Mouse (Mus musculus) E14TG2a.4 (cell line): ENCODE results near the gene Atf4.
A peak's percentile ranks its signal among the peaks of the same experiment; 100 is the strongest.

Source experiments
- H3K27me3 ChIP-seq: 2 replicates; pipeline ENCODE4 v1.6.1; 2014; ENCODE audit warnings: low read length, control low read depth; ENCODE audit not compliant: insufficient read depth
- H3K36me3 ChIP-seq: 2 replicates; pipeline ENCODE4 v1.6.1; 2014; ENCODE audit warnings: low read length, control low read depth; ENCODE audit not compliant: insufficient read depth
- H3K4me1 ChIP-seq: replicated peaks from 2 replicates; pipeline ENCODE4 v1.6.1; 2014; ENCODE audit warnings: low read depth, low read length, control low read depth
- H3K4me3 ChIP-seq: replicated peaks from 2 replicates; pipeline ENCODE4 v1.5.1; 2014; ENCODE audit warnings: mild to moderate bottlenecking, low read length
- H3K9me3 ChIP-seq: 2 replicates; pipeline ENCODE4 v1.6.1; 2014; ENCODE audit warnings: low read length, control low read depth
- CTCF ChIP-seq: conservative IDR thresholded peaks from 2 replicates; pipeline ENCODE4 v1.5.1; 2014; ENCODE audit warnings: low read length
- NANOG ChIP-seq: IDR thresholded peaks from 2 replicates; pipeline ENCODE4 v1.6.1; 2014; ENCODE audit warnings: borderline replicate concordance, low read length, mixed read lengths
- POU5F1 ChIP-seq: IDR thresholded peaks from 2 replicates; pipeline ENCODE4 v1.6.1; 2014; ENCODE audit warnings: low read length, borderline replicate concordance

Atf4 gene

DNA sequence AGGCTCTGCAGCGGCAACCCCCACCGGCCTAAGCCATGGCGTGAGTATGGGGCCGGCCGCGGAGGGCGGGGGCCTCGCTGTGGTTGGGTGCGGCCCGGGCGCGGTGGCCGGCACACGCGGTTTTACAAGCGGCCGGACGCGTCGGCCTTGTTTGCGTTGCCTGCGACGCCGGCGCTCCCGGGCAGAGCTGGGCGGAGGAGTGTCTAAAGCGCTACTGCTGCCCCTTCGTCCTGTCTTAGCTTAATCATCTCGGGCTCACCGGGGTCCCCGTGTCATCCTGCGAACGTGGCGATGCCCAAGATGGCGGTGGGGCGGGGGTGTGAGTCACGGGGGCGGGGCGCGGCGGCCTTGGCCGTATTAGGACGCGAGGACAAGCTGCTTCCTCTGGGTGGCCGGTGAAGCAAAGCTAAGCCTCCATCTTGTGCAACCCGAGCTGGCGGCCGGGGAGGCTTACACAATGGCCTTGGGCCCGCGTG is 700 bp downstream of the Atf4 start:
- TF ChIP-seq NANOG (no peak), CTCF (no peak), POU5F1 (no peak)
- Histone ChIP-seq H3K36me3 (peaks cover 76% of the 10 kb centered on the region), H3K27me3 (no peaks in the 10 kb centered on the region), H3K4me3 (peak overlapping the region; percentile 93), H3K9me3 (no peaks in the 10 kb centered on the region), H3K4me1 (peaks cover 61% of the 10 kb centered on the region)

DNA sequence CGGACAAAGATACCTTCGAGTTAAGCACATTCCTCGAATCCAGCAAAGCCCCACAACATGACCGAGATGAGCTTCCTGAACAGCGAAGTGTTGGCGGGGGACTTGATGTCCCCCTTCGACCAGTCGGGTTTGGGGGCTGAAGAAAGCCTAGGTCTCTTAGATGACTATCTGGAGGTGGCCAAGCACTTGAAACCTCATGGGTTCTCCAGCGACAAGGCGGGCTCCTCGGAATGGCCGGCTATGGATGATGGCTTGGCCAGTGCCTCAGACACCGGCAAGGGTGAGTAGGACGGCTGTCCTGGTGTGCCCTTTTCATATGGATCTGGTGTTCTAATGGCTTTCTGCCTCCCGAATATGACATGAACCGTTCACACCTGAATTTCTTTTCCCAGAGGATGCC is 1.3 kb downstream of the Atf4 start:
- Histone ChIP-seq H3K27me3 (no peaks in the 10 kb centered on the region), H3K9me3 (no peaks in the 10 kb centered on the region), H3K4me1 (peaks cover 62% of the 10 kb centered on the region), H3K36me3 (peaks cover 76% of the 10 kb centered on the region), H3K4me3 (peak overlapping the region; percentile 93)
- TF ChIP-seq CTCF = no peak
- no peak for TF ChIP-seq POU5F1
- TF ChIP-seq NANOG = no peak

DNA sequence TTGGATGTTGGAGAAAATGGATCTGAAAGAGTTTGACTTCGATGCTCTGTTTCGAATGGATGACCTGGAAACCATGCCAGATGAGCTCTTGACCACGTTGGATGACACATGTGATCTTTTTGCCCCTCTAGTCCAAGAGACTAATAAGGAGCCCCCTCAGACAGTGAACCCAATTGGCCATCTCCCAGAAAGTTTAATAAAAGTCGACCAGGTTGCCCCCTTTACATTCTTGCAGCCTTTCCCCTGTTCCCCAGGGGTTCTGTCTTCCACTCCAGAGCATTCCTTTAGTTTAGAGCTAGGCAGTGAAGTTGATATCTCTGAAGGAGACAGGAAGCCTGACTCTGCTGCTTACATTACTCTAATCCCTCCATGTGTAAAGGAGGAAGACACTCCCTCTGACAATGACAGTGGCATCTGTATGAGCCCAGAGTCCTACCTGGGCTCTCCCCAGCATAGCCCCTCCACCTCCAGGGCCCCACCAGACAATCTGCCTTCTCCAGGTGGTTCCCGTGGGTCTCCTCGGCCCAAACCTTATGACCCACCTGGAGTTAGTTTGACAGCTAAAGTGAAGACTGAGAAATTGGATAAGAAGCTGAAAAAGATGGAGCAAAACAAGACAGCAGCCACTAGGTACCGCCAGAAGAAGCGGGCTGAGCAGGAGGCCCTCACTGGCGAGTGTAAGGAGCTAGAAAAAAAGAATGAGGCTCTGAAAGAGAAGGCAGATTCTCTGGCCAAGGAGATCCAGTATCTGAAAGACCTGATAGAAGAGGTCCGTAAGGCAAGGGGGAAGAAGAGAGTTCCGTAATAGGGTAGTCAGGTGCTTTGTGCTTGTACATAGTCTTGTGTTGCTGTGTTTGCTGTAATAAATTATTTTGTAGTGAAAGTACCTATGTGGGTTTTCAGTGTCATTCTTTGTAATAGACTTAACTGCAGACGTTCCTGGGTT is 1.9 kb downstream of the Atf4 start:
- peak overlapping the region; percentile 93 for H3K4me3 ChIP-seq
- TF ChIP-seq NANOG = no peak
- TF ChIP-seq CTCF = no peak
- TF ChIP-seq POU5F1 = no peak
- H3K36me3 ChIP-seq = peaks cover 75% of the 10 kb centered on the region
- no peaks in the 10 kb centered on the region for H3K9me3 ChIP-seq
- no peaks in the 10 kb centered on the region for H3K27me3 ChIP-seq
- H3K4me1 ChIP-seq = peaks cover 67% of the 10 kb centered on the region

DNA sequence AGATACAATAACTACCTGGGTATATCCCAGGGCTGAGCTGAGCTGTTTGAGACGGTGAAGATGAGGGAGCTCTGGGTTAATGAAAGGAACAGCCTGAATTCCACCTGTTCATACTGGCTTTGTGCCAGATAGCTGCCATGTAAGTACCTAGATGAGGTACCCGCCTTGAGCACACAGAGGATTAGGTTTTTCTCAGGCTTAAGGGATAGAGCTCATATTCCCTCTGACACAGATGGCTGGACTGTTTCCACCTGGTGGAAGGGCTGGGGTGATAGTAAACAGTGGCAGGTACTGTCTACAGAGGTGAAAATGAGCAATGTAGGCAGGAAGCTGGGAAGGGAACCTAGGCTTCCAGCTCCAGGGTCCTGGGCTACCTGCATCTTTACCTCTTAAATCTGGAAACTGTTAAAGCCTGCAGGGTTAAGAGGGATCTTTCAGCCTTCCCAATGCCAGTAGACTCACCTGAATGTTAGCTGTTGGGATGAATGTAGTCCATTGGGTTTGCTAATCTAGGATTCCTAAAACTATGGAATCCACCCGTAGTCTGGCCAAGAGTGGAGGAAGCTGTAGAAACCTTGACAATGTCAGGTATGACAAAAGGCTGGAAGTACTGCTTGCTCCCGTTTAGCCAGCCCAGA is 2.7 kb downstream of the Atf4 start:
- Histone ChIP-seq H3K9me3 (no peaks in the 10 kb centered on the region), H3K36me3 (peaks cover 75% of the 10 kb centered on the region), H3K27me3 (no peaks in the 10 kb centered on the region), H3K4me3 (peak overlapping the region; percentile 93), H3K4me1 (peaks cover 75% of the 10 kb centered on the region)
- TF ChIP-seq CTCF (no peak), NANOG (no peak), POU5F1 (no peak)

DNA sequence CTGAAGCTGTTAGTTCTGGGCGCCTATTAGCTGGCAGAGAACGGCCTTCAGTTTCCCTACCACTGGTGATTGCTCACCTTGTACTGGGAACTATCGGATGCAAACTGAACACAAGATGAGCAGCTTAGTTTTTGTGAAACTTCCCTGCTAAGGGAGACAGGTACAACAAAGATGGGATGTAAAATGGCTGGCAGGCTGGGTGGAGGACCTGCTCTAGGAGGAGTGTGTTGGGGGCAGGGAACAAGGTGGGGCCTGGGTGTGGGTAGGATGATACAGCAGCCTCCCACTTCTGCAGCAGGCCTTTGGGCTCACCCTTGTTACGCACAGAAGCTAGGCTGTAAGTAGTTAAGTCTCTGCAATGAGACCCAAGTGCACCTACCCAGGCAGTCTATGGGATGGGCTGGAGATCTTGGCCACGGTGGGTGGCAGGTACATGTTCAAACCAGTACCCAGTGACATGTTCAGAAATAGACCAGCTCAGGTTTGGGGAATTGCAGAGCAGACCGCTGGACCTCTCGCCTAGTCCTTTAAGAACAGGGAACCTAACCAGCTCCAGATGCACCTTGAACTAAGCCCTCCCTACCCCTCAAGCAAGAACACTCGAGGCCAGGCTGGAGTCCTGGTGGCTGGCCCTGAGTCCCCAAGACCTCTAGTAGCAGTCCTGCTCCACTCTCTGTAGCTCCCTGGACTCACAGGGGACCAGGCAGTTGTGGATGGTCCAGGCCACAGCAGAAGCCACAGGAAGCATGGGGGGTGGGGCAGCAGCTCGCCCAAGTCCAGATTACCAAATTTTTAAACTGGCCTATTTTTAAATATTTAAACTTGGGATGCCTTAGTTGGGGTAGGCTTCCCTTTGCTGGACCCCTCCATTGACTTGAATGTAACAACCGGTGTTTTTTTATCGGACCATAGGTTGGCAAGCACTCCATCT is 3.5 kb downstream of the Atf4 start:
- TF ChIP-seq POU5F1 (no peak), NANOG (no peak), CTCF (no peak)
- H3K27me3 ChIP-seq = no peaks in the 10 kb centered on the region
- no peaks in the 10 kb centered on the region for H3K9me3 ChIP-seq
- peaks cover 76% of the 10 kb centered on the region for H3K4me1 ChIP-seq
- peak overlapping the region; percentile 93 for H3K4me3 ChIP-seq
- peaks cover 70% of the 10 kb centered on the region for H3K36me3 ChIP-seq

DNA sequence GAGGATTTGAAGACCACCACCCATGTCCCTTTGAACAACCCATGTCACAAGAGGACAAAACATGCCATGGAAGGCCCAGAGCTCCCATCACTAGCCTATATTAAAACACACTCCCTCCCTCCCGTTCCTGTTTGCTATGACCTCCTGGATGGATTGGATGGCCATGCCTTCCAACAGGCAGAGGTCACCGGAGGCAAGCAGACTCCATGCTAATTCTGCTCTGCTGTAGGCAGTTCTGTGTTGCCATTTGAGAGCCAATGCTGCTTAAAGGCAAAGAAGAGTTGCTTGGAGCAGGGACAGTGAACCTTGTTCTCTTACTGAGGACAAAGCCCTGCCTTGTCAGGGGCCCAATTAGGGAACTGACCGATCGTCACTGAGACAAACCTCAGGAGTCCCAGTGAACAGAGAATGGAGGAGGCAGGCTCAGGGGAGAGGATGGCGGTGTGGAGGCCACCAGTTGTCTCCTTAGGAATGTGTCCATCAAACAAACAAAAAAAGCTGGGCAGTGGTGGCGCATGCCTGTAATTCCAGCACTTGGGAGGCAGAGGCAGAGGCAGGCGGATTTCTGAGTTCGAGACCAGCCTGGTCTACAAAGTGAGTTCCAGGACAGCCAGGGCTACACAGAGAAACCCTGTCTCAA is 4.5 kb downstream of the Atf4 start:
- Histone ChIP-seq H3K27me3 (no peaks in the 10 kb centered on the region), H3K9me3 (no peaks in the 10 kb centered on the region), H3K4me1 (peaks cover 71% of the 10 kb centered on the region), H3K4me3 (peak overlapping the region; percentile 3), H3K36me3 (peaks cover 63% of the 10 kb centered on the region)
- TF ChIP-seq POU5F1 (no peak), NANOG (no peak), CTCF (no peak)

DNA sequence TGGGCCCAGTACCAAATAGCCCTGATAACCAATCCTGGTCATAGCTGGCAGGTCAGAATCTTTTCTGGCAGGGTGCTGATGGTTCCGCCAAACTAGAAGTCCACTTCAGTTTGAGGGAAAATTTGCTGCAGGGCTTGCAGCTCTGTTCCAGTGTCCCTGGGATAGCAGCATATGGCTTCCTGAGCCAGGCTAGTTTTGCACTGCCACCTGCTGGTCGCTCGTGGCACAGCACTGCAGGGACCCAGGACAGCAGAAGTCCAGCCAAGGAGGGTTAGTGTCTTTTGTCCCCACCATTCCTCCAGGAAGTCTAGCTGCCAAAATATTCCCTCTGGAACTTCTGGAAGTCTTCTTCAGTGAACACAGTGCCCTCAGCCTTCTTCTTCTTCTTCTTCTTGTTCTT is 5.7 kb downstream of the Atf4 start:
- Histone ChIP-seq H3K4me1 (peaks cover 77% of the 10 kb centered on the region), H3K9me3 (no peaks in the 10 kb centered on the region), H3K4me3 (no peak overlapping the region), H3K36me3 (peaks cover 63% of the 10 kb centered on the region), H3K27me3 (no peaks in the 10 kb centered on the region)
- no peak for TF ChIP-seq POU5F1
- TF ChIP-seq CTCF = peak; percentile 99
- no peak for TF ChIP-seq NANOG
